Mouse (Mus musculus) hindbrain, embryonic 11.5 days (tissue): ENCODE results near the gene Ern1. TPM values are rescaled to one million over a fixed set of nuclear protein-coding genes. Genes with fewer than 3 reads are reported as not detected.

ENCODE experiments used
- ATAC-seq: fragments of 200-750 bp; cut with Nextera tagmentation; 2 replicates; pipeline ENCODE4 v1.8.0; 2017; ENCODE audit warnings: mild to moderate bottlenecking, moderate TSS enrichment, moderate library complexity; ENCODE audit not compliant: low FRiP score
- DNase-seq: peaks from one replicate; pipeline ENCODE4 v3.0.0-alpha.2; 2015; ENCODE audit warnings: low spot score
- H3K27ac ChIP-seq: fragments of 300-500 bp; sonication (generic); 2 replicates; pipeline ENCODE4 v1.5.1; 2014; ENCODE audit warnings: mild to moderate bottlenecking, low read depth, low read length
- H3K27me3 ChIP-seq: fragments of 300-500 bp; sonication (generic); 2 replicates; pipeline ENCODE4 v1.6.1; 2014; ENCODE audit warnings: mild to moderate bottlenecking, low read length, moderate library complexity, mixed read lengths; ENCODE audit not compliant: control insufficient read depth, insufficient read depth
- H3K36me3 ChIP-seq: fragments of 300-500 bp; sonication (generic); 2 replicates; pipeline ENCODE4 v1.6.1; 2014; ENCODE audit warnings: mild to moderate bottlenecking, low read length, moderate library complexity, mixed read lengths; ENCODE audit not compliant: control insufficient read depth, insufficient read depth
- H3K4me1 ChIP-seq: fragments of 300-500 bp; sonication (generic); replicated peaks from 2 replicates; pipeline ENCODE4 v1.6.1; 2014; ENCODE audit warnings: low read length, mixed read lengths; ENCODE audit not compliant: control insufficient read depth, insufficient read depth
- H3K4me2 ChIP-seq: fragments of 300-500 bp; sonication (generic); replicated peaks from 2 replicates; pipeline ENCODE4 v1.6.1; 2014; ENCODE audit warnings: mild to moderate bottlenecking, low read depth, low read length
- H3K4me3 ChIP-seq: fragments of 300-500 bp; sonication (generic); 2 replicates; pipeline ENCODE4 v1.5.1; 2014; ENCODE audit warnings: low read depth, low read length
- H3K9ac ChIP-seq: fragments of 300-500 bp; sonication (generic); 2 replicates; pipeline ENCODE4 v1.6.1; 2014; ENCODE audit warnings: low read depth, low read length
- H3K9me3 ChIP-seq: fragments of 300-500 bp; sonication (generic); 2 replicates; pipeline ENCODE4 v1.6.1; 2016; ENCODE audit warnings: low read length; ENCODE audit not compliant: control insufficient read depth
- WGBS: fragments of 180-500 bp; shearing (Covaris S2); extraction: QIAGEN DNeasy Blood & Tissue Kit; methylation state at CpG from one replicate; pipeline ENCODE4 v1.1.7; 2014; 5-methylcytosine and 5-hydroxymethylcytosine counted together
- polyA plus RNA-seq: library from polyadenylated mRNA; unstranded; fragments of >200 nt; fragmentation: Nextera tagmentation; extraction: Ambion mirVana; gene quantifications from 2 replicates; pipeline ENCODE4 v1.2.1, GENCODE M21; 2014

Ern1 gene
- polyA plus RNA-seq, 1 experiment from 2014 or later: 5.5 TPM

GRCm38 (mm10) chr11:106426447-106426846, 61.2 kb downstream of the Ern1 start:
- Histone ChIP-seq H3K9me3 (no peaks in the 10 kb centered on the region), H3K9ac (no peak overlapping the region), H3K4me3 (no peak overlapping the region), H3K4me2 (no peak overlapping the region), H3K36me3 (no peaks in the 10 kb centered on the region), H3K4me1 (no peaks in the 10 kb centered on the region), H3K27me3 (no peaks in the 10 kb centered on the region), H3K27ac (no peak overlapping the region)
- no peak for DNase-seq
- 95% methylated on average over 4 of the region's 4 CpGs for WGBS
- no peak for ATAC-seq

GRCm38 (mm10) chr11:106425201-106425600, 62.5 kb downstream of the Ern1 start:
- H3K4me1 ChIP-seq: no peaks in the 10 kb centered on the region
- DNase-seq: no peak
- no peak overlapping the region for H3K4me2 ChIP-seq
- no peaks in the 10 kb centered on the region for H3K9me3 ChIP-seq
- H3K36me3 ChIP-seq: no peaks in the 10 kb centered on the region
- H3K4me3 ChIP-seq: no peak overlapping the region
- H3K27me3 ChIP-seq: no peaks in the 10 kb centered on the region
- ATAC-seq: no peak
- WGBS: 90% methylated on average over 5 of the region's 5 CpGs
- no peak overlapping the region for H3K27ac ChIP-seq
- no peak overlapping the region for H3K9ac ChIP-seq

DNA sequence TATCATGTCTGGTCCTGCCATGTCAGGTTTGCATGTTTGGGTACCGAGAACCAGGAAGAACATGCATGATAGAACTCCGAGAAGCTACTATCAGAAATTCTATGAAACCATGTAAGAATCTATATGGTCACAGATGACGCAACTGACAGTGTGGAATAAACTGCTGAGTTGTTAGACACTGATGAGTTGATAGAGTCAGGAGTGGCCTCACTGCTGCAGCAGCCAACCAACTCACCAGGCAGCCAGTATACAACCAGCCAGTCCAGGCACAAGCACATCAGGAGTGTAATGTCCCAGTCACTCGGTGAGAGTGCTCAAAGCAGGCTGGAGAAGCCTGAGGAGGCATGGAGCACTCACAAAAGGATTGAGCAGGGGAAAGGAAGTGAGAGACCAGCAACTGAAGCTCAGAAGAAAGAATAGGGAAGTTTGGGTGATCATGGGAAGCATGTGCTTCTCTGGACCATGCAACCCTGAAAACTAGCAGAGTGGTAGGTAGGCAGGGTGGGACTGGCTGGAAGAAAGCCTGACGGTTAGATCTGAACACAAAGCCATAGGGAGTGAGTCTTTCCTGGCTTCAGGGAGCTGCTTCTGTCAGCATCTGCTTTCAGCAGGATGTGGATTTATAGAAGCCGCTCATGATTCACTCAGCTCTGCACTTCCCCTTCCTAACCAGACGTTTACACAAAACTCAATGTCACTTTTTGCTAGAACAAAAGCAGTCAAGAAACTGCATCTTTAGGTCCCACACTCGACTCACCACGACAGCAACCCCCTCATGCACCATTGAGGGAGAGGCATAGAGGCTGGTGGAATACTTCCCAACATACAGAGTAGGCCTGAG, 68.2 kb downstream of the Ern1 start:
- H3K27me3 ChIP-seq: no peaks in the 10 kb centered on the region
- 86% methylated on average over 9 of the region's 9 CpGs for WGBS
- no peaks in the 10 kb centered on the region for H3K36me3 ChIP-seq
- H3K4me1 ChIP-seq: no peaks in the 10 kb centered on the region
- H3K4me3 ChIP-seq: no peak overlapping the region
- ATAC-seq (no peak), DNase-seq (no peak)
- no peaks in the 10 kb centered on the region for H3K9me3 ChIP-seq
- H3K27ac ChIP-seq: no peak overlapping the region
- no peak overlapping the region for H3K9ac ChIP-seq
- H3K4me2 ChIP-seq: no peak overlapping the region

GRCm38 (mm10) chr11:106418622-106419196, 68.9 kb downstream of the Ern1 start:
- no peaks in the 10 kb centered on the region for H3K4me1 ChIP-seq
- 40% methylated on average over 4 of the region's 4 CpGs for WGBS
- H3K4me3 ChIP-seq: no peak overlapping the region
- no peaks in the 10 kb centered on the region for H3K36me3 ChIP-seq
- H3K27me3 ChIP-seq: no peaks in the 10 kb centered on the region
- no peak overlapping the region for H3K9ac ChIP-seq
- H3K27ac ChIP-seq: no peak overlapping the region
- peak; percentile 93 for DNase-seq
- no peaks in the 10 kb centered on the region for H3K9me3 ChIP-seq
- no peak overlapping the region for H3K4me2 ChIP-seq
- no peak for ATAC-seq

DNA sequence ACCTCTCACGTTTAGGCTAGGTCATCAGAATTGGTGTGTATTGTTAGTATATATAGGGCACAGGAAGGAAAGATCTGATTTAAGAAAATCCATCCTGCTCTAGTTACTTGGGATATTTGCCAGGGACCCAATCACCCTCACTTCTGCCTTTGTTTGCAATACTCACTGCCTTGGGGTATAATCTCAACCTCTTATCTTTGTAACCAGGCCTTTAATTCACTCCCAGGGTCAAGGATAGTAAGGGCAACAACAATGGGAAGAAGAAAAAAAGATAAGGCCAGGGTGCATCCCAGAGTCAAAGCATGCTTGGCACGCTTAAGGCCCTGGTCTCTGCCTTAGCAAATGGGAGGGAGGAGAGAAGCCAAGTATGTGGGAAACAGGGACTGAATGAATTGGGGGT, 69.8 kb downstream of the Ern1 start:
- H3K9ac ChIP-seq: no peak overlapping the region
- no peak for DNase-seq
- ATAC-seq: no peak
- no peaks in the 10 kb centered on the region for H3K36me3 ChIP-seq
- no peaks in the 10 kb centered on the region for H3K4me1 ChIP-seq
- no peaks in the 10 kb centered on the region for H3K27me3 ChIP-seq
- 87% methylated on average over 2 of the region's 2 CpGs for WGBS
- no peak overlapping the region for H3K4me2 ChIP-seq
- no peaks in the 10 kb centered on the region for H3K9me3 ChIP-seq
- H3K27ac ChIP-seq: no peak overlapping the region
- no peak overlapping the region for H3K4me3 ChIP-seq

DNA sequence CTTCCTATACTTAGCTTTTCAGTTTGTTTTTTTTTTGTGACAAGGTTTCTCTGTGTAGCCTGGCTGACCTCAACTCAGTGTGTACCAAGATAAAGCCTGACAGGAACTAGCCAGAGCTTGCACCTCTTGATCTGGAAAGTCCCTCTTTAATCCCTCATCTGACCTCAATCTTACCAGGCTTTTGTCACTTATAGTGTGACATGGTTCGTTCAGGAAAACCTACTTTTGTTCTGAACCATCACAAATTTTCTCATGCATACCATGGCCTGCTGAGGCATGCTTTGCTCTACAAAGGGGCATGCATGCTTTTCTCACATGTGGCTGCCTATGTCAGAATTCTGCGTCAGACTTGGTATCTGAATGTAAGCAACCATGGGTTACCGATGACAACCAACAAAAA, 71.3 kb downstream of the Ern1 start:
- H3K9me3 ChIP-seq: no peaks in the 10 kb centered on the region
- no peak overlapping the region for H3K9ac ChIP-seq
- H3K4me2 ChIP-seq: no peak overlapping the region
- 78% methylated on average over 3 of the region's 3 CpGs for WGBS
- H3K4me1 ChIP-seq: no peaks in the 10 kb centered on the region
- H3K27ac ChIP-seq: no peak overlapping the region
- DNase-seq (no peak), ATAC-seq (no peak)
- no peaks in the 10 kb centered on the region for H3K27me3 ChIP-seq
- H3K36me3 ChIP-seq: no peaks in the 10 kb centered on the region
- H3K4me3 ChIP-seq: no peak overlapping the region

DNA sequence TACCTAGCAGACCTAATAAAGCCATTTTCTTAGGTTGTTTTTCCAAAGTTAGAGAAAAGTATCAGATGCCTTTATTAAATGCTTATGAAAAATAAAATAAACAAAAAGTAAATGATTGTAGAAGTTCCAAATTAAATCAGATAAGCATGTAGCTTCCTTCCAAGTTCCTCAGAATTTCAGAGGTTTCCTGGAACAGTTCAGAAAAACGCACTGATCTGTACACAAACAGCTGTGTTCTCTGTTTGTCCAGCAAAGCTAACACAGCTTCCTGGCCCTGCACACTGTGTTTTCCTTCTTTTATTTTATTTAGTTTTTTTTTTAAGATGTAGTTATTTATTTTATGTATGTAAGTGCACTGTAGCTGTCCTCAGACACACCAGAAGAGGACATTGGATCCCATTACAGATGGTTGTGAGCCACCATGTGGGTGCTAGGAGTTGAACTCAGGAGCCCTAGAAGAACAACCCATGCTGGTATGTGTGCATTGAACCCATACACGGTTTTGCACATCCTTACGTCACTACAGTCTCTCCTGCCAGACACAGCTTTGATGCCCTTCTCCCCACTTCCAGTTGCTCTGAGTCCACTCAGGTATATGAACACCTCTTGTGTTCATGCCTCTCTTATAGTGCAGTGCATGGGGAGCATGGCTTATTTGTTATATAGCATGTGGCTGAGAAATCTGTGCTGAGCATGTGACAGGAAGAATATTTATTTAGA, 74.9 kb downstream of the Ern1 start:
- Histone ChIP-seq H3K9ac (no peak overlapping the region), H3K36me3 (no peaks in the 10 kb centered on the region), H3K4me2 (no peak overlapping the region), H3K4me3 (no peak overlapping the region), H3K9me3 (no peaks in the 10 kb centered on the region), H3K4me1 (no peaks in the 10 kb centered on the region), H3K27me3 (no peaks in the 10 kb centered on the region), H3K27ac (no peak overlapping the region)
- ATAC-seq (no peak), DNase-seq (no peak)
- WGBS: 89% methylated on average over 3 of the region's 3 CpGs

GRCm38 (mm10) chr11:106411157-106411556, 76.5 kb downstream of the Ern1 start:
- no peak overlapping the region for H3K4me3 ChIP-seq
- no peak for ATAC-seq
- no peaks in the 10 kb centered on the region for H3K27me3 ChIP-seq
- H3K9me3 ChIP-seq: no peaks in the 10 kb centered on the region
- no peak overlapping the region for H3K4me2 ChIP-seq
- no peaks in the 10 kb centered on the region for H3K4me1 ChIP-seq
- WGBS: 97% methylated on average over 2 of the region's 2 CpGs
- H3K36me3 ChIP-seq: no peaks in the 10 kb centered on the region
- no peak overlapping the region for H3K27ac ChIP-seq
- no peak overlapping the region for H3K9ac ChIP-seq
- no peak for DNase-seq
